Mouse (Mus musculus): ENCODE results near the gene Hck.

DNA sequence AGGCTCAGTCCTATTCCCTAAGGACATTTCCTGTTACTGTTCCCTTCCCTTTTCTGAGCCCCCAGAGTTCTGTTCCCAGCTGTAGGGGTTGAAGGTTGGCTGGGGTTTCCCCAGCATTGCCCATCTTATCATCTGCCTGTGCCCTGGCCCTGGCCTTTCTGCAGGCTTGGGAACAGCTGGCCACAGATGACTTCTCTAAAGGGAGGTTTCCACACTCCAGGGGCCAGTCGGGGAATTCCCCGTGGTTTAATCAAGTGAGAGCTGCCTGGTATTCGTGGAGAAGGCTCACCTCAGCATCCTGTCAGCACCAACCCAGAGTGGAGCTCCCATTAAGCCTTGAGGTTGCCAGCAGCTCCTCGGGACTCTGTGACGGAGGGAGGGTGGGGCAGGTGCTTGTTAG, 90.2 kb downstream of the Hck start:
- TF ChIP-seq CTCF (IDR thresholded peaks at IDR 0.05; ENCODE audit: low read depth, low read length) = no peak
- TF ChIP-seq POLR2A (IDR thresholded peaks at IDR 0.05; ENCODE audit: insufficient read depth, low read length) = no peak
- no peak for TF ChIP-seq EP300 (IDR thresholded peaks at IDR 0.05; ENCODE audit: insufficient read depth, low read depth, low read length)
